Mouse (Mus musculus) limb, embryonic 14.5 days (tissue): ENCODE data around the gene Rabl3. TPM values are rescaled to one million over a fixed set of nuclear protein-coding genes. Genes with fewer than 3 reads are reported as not detected.

Experiments
- ATAC-seq: fragments of 200-750 bp; cut with Nextera tagmentation; 2 replicates; pipeline ENCODE4 v1.8.0; 2017; ENCODE audit warnings: low read depth, moderate number of reproducible peaks, moderate TSS enrichment; ENCODE audit not compliant: low FRiP score
- DNase-seq: peaks from one replicate; pipeline ENCODE4 v3.0.0-alpha.2; 2015; ENCODE audit warnings: low spot score
- H3K27ac ChIP-seq: fragments of 300-500 bp; sonication (generic); replicated peaks from 2 replicates; pipeline ENCODE4 v1.5.1; 2014; ENCODE audit warnings: low read depth, mild to moderate bottlenecking, low read length, moderate library complexity, mixed read lengths
- H3K27me3 ChIP-seq: fragments of 300-500 bp; sonication (generic); 2 replicates; pipeline ENCODE4 v1.6.1; 2014; ENCODE audit warnings: low read length, mixed read lengths; ENCODE audit not compliant: control insufficient read depth, insufficient read depth
- H3K36me3 ChIP-seq: fragments of 300-500 bp; sonication (generic); 2 replicates; pipeline ENCODE4 v1.6.1; 2014; ENCODE audit warnings: mild to moderate bottlenecking, low read length, moderate library complexity, mixed read lengths; ENCODE audit not compliant: control insufficient read depth, insufficient read depth
- H3K4me1 ChIP-seq: fragments of 300-500 bp; sonication (generic); 2 replicates; pipeline ENCODE4 v1.6.1; 2014; ENCODE audit warnings: antibody characterized with exemption, low read length, mixed read lengths; ENCODE audit not compliant: control insufficient read depth, insufficient read depth
- H3K4me2 ChIP-seq: fragments of 300-500 bp; sonication (generic); replicated peaks from 2 replicates; pipeline ENCODE4 v1.6.1; 2014; ENCODE audit warnings: low read depth, mild to moderate bottlenecking, low read length, moderate library complexity; ENCODE audit not compliant: severe bottlenecking
- H3K4me3 ChIP-seq: fragments of 300-500 bp; sonication (generic); replicated peaks from 2 replicates; pipeline ENCODE4 v1.5.1; 2014; ENCODE audit warnings: low read length
- H3K9ac ChIP-seq: fragments of 300-500 bp; sonication (generic); 2 replicates; pipeline ENCODE4 v1.6.1; 2014; ENCODE audit warnings: mild to moderate bottlenecking, low read depth, low read length, moderate library complexity; ENCODE audit not compliant: severe bottlenecking
- H3K9me3 ChIP-seq: fragments of 300-500 bp; sonication (generic); 2 replicates; pipeline ENCODE4 v1.6.1; 2016; ENCODE audit warnings: low read length; ENCODE audit not compliant: control insufficient read depth
- POLR2A ChIP-seq: fragments of 200-500 bp; IDR thresholded peaks from 2 replicates; pipeline ENCODE4 v1.8.0; 2012; ENCODE audit warnings: inconsistent platforms, mild to moderate bottlenecking, moderate library complexity, borderline replicate concordance; ENCODE audit not compliant: insufficient read depth, insufficient read length; ENCODE audit errors: extremely low read depth
- WGBS: fragments of 180-500 bp; shearing (Covaris S2); extraction: QIAGEN DNeasy Blood & Tissue Kit; methylation state at CpG from one replicate; pipeline ENCODE4 v1.1.7; 2014; 5-methylcytosine and 5-hydroxymethylcytosine counted together
- polyA plus RNA-seq, 2 experiments: library from polyadenylated mRNA; depleted of rRNA in 1 of 2; stranded (reverse) in 1 of 2; unstranded in 1 of 2; fragments of >200 nt; fragmentation: Nextera tagmentation in 1 of 2; extraction: Ambion mirVana in 1 of 2; gene quantifications; 2 replicates each; pipeline versions ENCODE4 v1.2.1 to v1.2.3; 2012 to 2014

Rabl3 gene
- polyA plus RNA-seq, 2 experiments: 11.9 to 27.8 TPM

- H3K9me3 ChIP-seq: no peaks in the 10 kb centered on the region
- DNase-seq (no peak), ATAC-seq (no peak)
- no peaks in the 10 kb centered on the region; the same call in 1 of the 2 replicates for H3K4me1 ChIP-seq
- H3K36me3 ChIP-seq: peaks cover 3% of the 10 kb centered on the region; the same call in 1 of the 2 replicates
- no peak overlapping the region for H3K4me3 ChIP-seq
- H3K27me3 ChIP-seq: no peaks in the 10 kb centered on the region
- no peak overlapping the region for H3K9ac ChIP-seq
- 71% methylated on average over 6 of the region's 6 CpGs for WGBS
- no peak overlapping the region for H3K27ac ChIP-seq
- no peak overlapping the region for H3K4me2 ChIP-seq
- TF ChIP-seq POLR2A: no peak
Measured at GRCm38 (mm10) chr16:37566107-37566506, 26.4 kb downstream of the Rabl3 start.

- TF ChIP-seq POLR2A: no peak
- WGBS: 88% methylated on average over 12 of the region's 12 CpGs
Measured at GRCm38 (mm10) chr16:37567113-37568050, 27.7 kb downstream of the Rabl3 start.

GRCm38 (mm10) chr16:37571554-37571953 is 31.9 kb downstream of the Rabl3 start:
- peaks cover 4% of the 10 kb centered on the region; the same call in 1 of the 2 replicates for H3K9me3 ChIP-seq
- H3K4me3 ChIP-seq: no peak overlapping the region
- 29% methylated on average over 3 of the region's 3 CpGs for WGBS
- H3K4me1 ChIP-seq: peaks cover 6% of the 10 kb centered on the region
- 0 out of 2 replicates have a peak, but pooled peaks cover 3% of the 10 kb centered on the region for H3K36me3 ChIP-seq
- no peak for DNase-seq
- no peak overlapping the region; the same call in 1 of the 2 replicates for H3K4me2 ChIP-seq
- no peak overlapping the region for H3K9ac ChIP-seq
- H3K27me3 ChIP-seq: no peaks in the 10 kb centered on the region
- no peak for TF ChIP-seq POLR2A
- ATAC-seq: peak; percentile 58; the same call in 1 of the 2 replicates
- H3K27ac ChIP-seq: no peak overlapping the region

More at GRCm38 (mm10) chr16:37567113-37568050, 27.7 kb downstream of the Rabl3 start:
- H3K4me1 ChIP-seq: peaks cover 4% of the 10 kb centered on the region
- DNase-seq (no peak), ATAC-seq (no peak)
- no peak overlapping the region for H3K27ac ChIP-seq
- H3K4me3 ChIP-seq: no peak overlapping the region
- H3K9me3 ChIP-seq: no peaks in the 10 kb centered on the region
- peaks cover 3% of the 10 kb centered on the region; the same call in 1 of the 2 replicates for H3K36me3 ChIP-seq
- no peak overlapping the region for H3K4me2 ChIP-seq
- no peaks in the 10 kb centered on the region for H3K27me3 ChIP-seq
- H3K9ac ChIP-seq: no peak overlapping the region

- H3K36me3 ChIP-seq: 0 out of 2 replicates have a peak, but pooled peaks cover 3% of the 10 kb centered on the region
- no peak overlapping the region; the same call in 1 of the 2 replicates for H3K4me2 ChIP-seq
- WGBS: 36% methylated on average over 12 of the region's 12 CpGs
- ATAC-seq: peak; percentile 23; the same call in 1 of the 2 replicates
- peaks cover 4% of the 10 kb centered on the region; the same call in 1 of the 2 replicates for H3K9me3 ChIP-seq
- H3K27me3 ChIP-seq: no peaks in the 10 kb centered on the region
- H3K27ac ChIP-seq: no peak overlapping the region
- H3K9ac ChIP-seq: no peak overlapping the region
- no peak overlapping the region for H3K4me3 ChIP-seq
- peaks cover 6% of the 10 kb centered on the region for H3K4me1 ChIP-seq
- peak; percentile 29 for DNase-seq
- no peak for TF ChIP-seq POLR2A
Measured at GRCm38 (mm10) chr16:37572117-37572754, 32.6 kb downstream of the Rabl3 start.

- H3K9ac ChIP-seq: no peak overlapping the region
- ATAC-seq (no peak), DNase-seq (no peak)
- TF ChIP-seq POLR2A: no peak
- H3K27me3 ChIP-seq: no peaks in the 10 kb centered on the region
- no peak overlapping the region for H3K4me3 ChIP-seq
- 94% methylated on average over 5 of the region's 5 CpGs for WGBS
- 0 out of 2 replicates have a peak, but pooled peaks cover 3% of the 10 kb centered on the region for H3K36me3 ChIP-seq
- H3K27ac ChIP-seq: no peak overlapping the region
- H3K4me2 ChIP-seq: no peak overlapping the region
- peaks cover 6% of the 10 kb centered on the region for H3K4me1 ChIP-seq
- peaks cover 4% of the 10 kb centered on the region; the same call in 1 of the 2 replicates for H3K9me3 ChIP-seq
Measured at GRCm38 (mm10) chr16:37573061-37573460, 33.4 kb downstream of the Rabl3 start.
